Mouse (Mus musculus) bone marrow, adult 2 months (tissue): ENCODE results near the gene Dhdh. TPM values are rescaled to one million over a fixed set of nuclear protein-coding genes. Genes with fewer than 3 reads are reported as not detected.
"Not testable (repeated sequence)": the region's sequence is repeated elsewhere in the genome, so short reads cannot be mapped to it uniquely, and the experiment has no call there.

Experiments used
- H3K27ac ChIP-seq: fragments of 200-500 bp; 2 replicates; pipeline ENCODE4 v1.5.1; 2012; ENCODE audit warnings: low read depth, mild to moderate bottlenecking, control low read depth, inconsistent platforms, low read length; ENCODE audit not compliant: control insufficient read depth, poor library complexity, insufficient read depth
- H3K4me1 ChIP-seq: fragments of 200-500 bp; 2 replicates; pipeline ENCODE4 v1.6.1; 2011; ENCODE audit warnings: low read length; ENCODE audit not compliant: control insufficient read depth, insufficient read depth
- H3K4me3 ChIP-seq: fragments of 200-500 bp; replicated peaks from 2 replicates; pipeline ENCODE3; 2011; ENCODE audit warnings: mild to moderate bottlenecking, low read depth, low read length, control low read depth; ENCODE audit not compliant: control insufficient read depth
- CTCF ChIP-seq: fragments of 200-500 bp; IDR thresholded peaks from 2 replicates; pipeline ENCODE4 v1.5.1; 2011; ENCODE audit warnings: low read length, control low read depth; ENCODE audit not compliant: control insufficient read depth, insufficient read depth
- POLR2A ChIP-seq: fragments of 200-500 bp; IDR thresholded peaks from 2 replicates; pipeline ENCODE4 v1.6.1; 2011; ENCODE audit warnings: low read depth, mild to moderate bottlenecking, control low read depth, low read length, borderline replicate concordance; ENCODE audit not compliant: control insufficient read depth
- WGBS: fragments of 180-500 bp; shearing (Covaris S2); methylation state at CpG from one replicate; pipeline ENCODE4 v1.1.7; 2018; 5-methylcytosine and 5-hydroxymethylcytosine counted together
- polyA plus RNA-seq: library from polyadenylated mRNA; stranded (reverse); fragments of >200 nt; gene quantifications from 2 replicates; pipeline ENCODE4 v1.2.4, GENCODE M21; 2011; ENCODE audit warnings: low replicate concordance; ENCODE audit not compliant: missing spikeins, insufficient read depth, insufficient read length

Dhdh gene
- polyA plus RNA-seq, 1 experiment = 4.8 TPM

- Histone ChIP-seq H3K4me1 (no peaks in the 10 kb centered on the region), H3K4me3 (no peak overlapping the region), H3K27ac (no peak overlapping the region)
- WGBS = 79% methylated on average over 16 of the region's 16 CpGs
- TF ChIP-seq CTCF (no peak), POLR2A (no peak)
Measured at GRCm38 (mm10) chr7:45475291-45475969, 13.2 kb downstream of the Dhdh start.

GRCm38 (mm10) chr7:45470869-45471268, 17.7 kb downstream of the Dhdh start:
- H3K27ac ChIP-seq = no peak overlapping the region

GRCm38 (mm10) chr7:45467090-45467670, 21.4 kb downstream of the Dhdh start:
- peak overlapping the region; percentile 80 for H3K4me3 ChIP-seq
- H3K27ac ChIP-seq = 0 out of 2 replicates have a peak overlapping the region, but pooled peaks have one; percentile 51
- no peaks in the 10 kb centered on the region for H3K4me1 ChIP-seq
- 45% methylated on average over 7 of the region's 7 CpGs for WGBS
- TF ChIP-seq POLR2A (no peak), CTCF (no peak)

More at GRCm38 (mm10) chr7:45470869-45471268, 17.7 kb downstream of the Dhdh start:
- Histone ChIP-seq H3K4me1 (no peaks in the 10 kb centered on the region), H3K4me3 (no peak overlapping the region)
- TF ChIP-seq POLR2A = no peak
- no peak for TF ChIP-seq CTCF
- WGBS = 5% methylated on average over 3 of the region's 3 CpGs

GRCm38 (mm10) chr7:45466283-45467089, 22.1 kb downstream of the Dhdh start, which contains the start of gene Bax:
Gene Bax, minus strand, starts transcription at chr7:45466898.
- TF ChIP-seq POLR2A (peak; percentile 88; the same call in 1 of the 2 replicates), CTCF (no peak)
- Histone ChIP-seq H3K4me3 (peak within 1 kb of the TSS; percentile 80), H3K27ac (peak within 1 kb of the TSS; percentile 51), H3K4me1 (no peaks in the 10 kb centered on the region)
- under 1% methylated on average over 57 of the region's 58 CpGs for WGBS

- peaks cover 1% of the 10 kb centered on the region; the same call in 1 of the 2 replicates for H3K4me1 ChIP-seq
- no peak overlapping the region for H3K27ac ChIP-seq
- 73% methylated on average over 9 of the region's 9 CpGs for WGBS
- TF ChIP-seq POLR2A (no peak), CTCF (peak; percentile 8; the same call in 1 of the 2 replicates)
- no peak overlapping the region for H3K4me3 ChIP-seq
Measured at GRCm38 (mm10) chr7:45465549-45465948, 23.1 kb downstream of the Dhdh start.

GRCm38 (mm10) chr7:45465112-45465511, 23.5 kb downstream of the Dhdh start:
- Histone ChIP-seq H3K4me3 (no peak overlapping the region), H3K27ac (no peak overlapping the region), H3K4me1 (peaks cover 1% of the 10 kb centered on the region; the same call in 1 of the 2 replicates)
- TF ChIP-seq POLR2A (no peak), CTCF (no peak)
- 91% methylated on average over 12 of the region's 12 CpGs for WGBS

GRCm38 (mm10) chr7:45463987-45464778, 24.4 kb downstream of the Dhdh start:
- no peak overlapping the region for H3K27ac ChIP-seq
- 87% methylated on average over 7 of the region's 7 CpGs for WGBS
- TF ChIP-seq POLR2A = no peak
- TF ChIP-seq CTCF = no peak
- H3K4me1 ChIP-seq = peaks cover 1% of the 10 kb centered on the region; the same call in 1 of the 2 replicates
- no peak overlapping the region for H3K4me3 ChIP-seq

- H3K4me3 ChIP-seq, H3K27ac ChIP-seq, H3K4me1 ChIP-seq: not testable (repeated sequence)
- 77% methylated on average over 4 of the region's 4 CpGs for WGBS
Measured at GRCm38 (mm10) chr7:45462868-45463267, 25.7 kb downstream of the Dhdh start.
